Mouse (Mus musculus) olfactory bulb, adult 2 months (tissue): ENCODE measurements around the gene Elovl6. TPM values are rescaled to one million over a fixed set of nuclear protein-coding genes. Genes with fewer than 3 reads are reported as not detected.

ENCODE experiments used
- H3K27ac ChIP-seq: fragments of 200-500 bp; 2 replicates; pipeline ENCODE4 v1.5.1; 2012; ENCODE audit warnings: low read depth, low read length; ENCODE audit not compliant: insufficient read depth
- H3K4me1 ChIP-seq: fragments of 200-500 bp; 2 replicates; pipeline ENCODE4 v1.6.1; 2012; ENCODE audit warnings: low read length; ENCODE audit not compliant: control insufficient read depth, insufficient read depth
- H3K4me3 ChIP-seq: fragments of 200-500 bp; 2 replicates; pipeline ENCODE4 v1.5.1; 2012; ENCODE audit warnings: mild to moderate bottlenecking, low read depth, low read length, moderate library complexity; ENCODE audit not compliant: insufficient read depth
- CTCF ChIP-seq: fragments of 200-500 bp; IDR thresholded peaks from 2 replicates; pipeline ENCODE4 v1.5.1; 2012; ENCODE audit warnings: low read depth, mild to moderate bottlenecking, low read length, moderate library complexity; ENCODE audit not compliant: insufficient read depth
- POLR2A ChIP-seq: fragments of 200-500 bp; IDR thresholded peaks from 2 replicates; pipeline ENCODE4 v1.6.1; 2012; ENCODE audit warnings: mild to moderate bottlenecking, low read depth, low read length, moderate library complexity; ENCODE audit not compliant: insufficient read depth
- WGBS: fragments of 180-500 bp; shearing (Covaris S2); methylation state at CpG from one replicate; pipeline ENCODE4 v1.1.7; 2018; 5-methylcytosine and 5-hydroxymethylcytosine counted together
- polyA plus RNA-seq: library from polyadenylated mRNA; stranded (reverse); fragments of >200 nt; gene quantifications from 2 replicates; pipeline ENCODE4 v1.2.4, GENCODE M21; 2012; ENCODE audit warnings: low replicate concordance; ENCODE audit not compliant: missing spikeins, insufficient read depth, insufficient read length

Elovl6 gene
- polyA plus RNA-seq, 1 experiment, result 155 TPM

GRCm38 (mm10) chr3:129596098-129596497, 63.9 kb downstream of the Elovl6 start:
- 89% methylated on average over 6 of the region's 6 CpGs for WGBS
- Histone ChIP-seq H3K27ac (peak overlapping the region; percentile 15; the same call in 1 of the 2 replicates), H3K4me3 (no peak overlapping the region), H3K4me1 (peaks cover 6% of the 10 kb centered on the region)
- TF ChIP-seq CTCF, result no peak
- no peak for TF ChIP-seq POLR2A

- H3K4me3 ChIP-seq, result no peak overlapping the region
- H3K27ac ChIP-seq, result peak overlapping the region; percentile 37; the same call in 1 of the 2 replicates
- H3K4me1 ChIP-seq, result no peaks in the 10 kb centered on the region
- no peak for TF ChIP-seq CTCF
- TF ChIP-seq POLR2A, result no peak
- 87% methylated on average over 9 of the region's 9 CpGs for WGBS
Observed at GRCm38 (mm10) chr3:129602289-129602688, 70.1 kb downstream of the Elovl6 start.

DNA sequence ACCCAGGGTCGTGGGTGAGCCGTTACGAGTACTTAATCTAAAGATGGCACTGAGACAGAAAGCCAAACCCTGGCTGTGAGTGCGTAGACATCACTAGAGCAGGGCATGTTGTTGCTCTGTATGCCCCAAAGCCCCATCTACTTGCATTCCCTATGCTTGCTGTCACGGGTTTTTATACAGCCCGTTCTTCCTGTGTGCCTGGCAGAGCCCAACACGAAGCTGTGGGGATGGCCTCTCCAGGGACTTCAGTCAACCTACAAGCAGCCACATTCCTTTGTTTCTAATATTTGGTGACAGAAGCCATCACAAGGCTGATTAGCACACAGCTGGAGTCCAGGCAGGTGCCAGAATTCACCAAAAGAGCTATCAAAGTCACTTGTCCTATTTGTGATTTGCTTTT, 73.3 kb downstream of the Elovl6 start:
- TF ChIP-seq CTCF (no peak), POLR2A (no peak)
- no peaks in the 10 kb centered on the region for H3K4me1 ChIP-seq
- no peak overlapping the region for H3K27ac ChIP-seq
- 83% methylated on average over 7 of the region's 7 CpGs for WGBS
- no peak overlapping the region for H3K4me3 ChIP-seq

GRCm38 (mm10) chr3:129605934-129606333, 73.8 kb downstream of the Elovl6 start:
- WGBS, result 74% methylated on average over 6 of the region's 6 CpGs
- Histone ChIP-seq H3K4me3 (no peak overlapping the region), H3K4me1 (no peaks in the 10 kb centered on the region), H3K27ac (no peak overlapping the region)
- TF ChIP-seq POLR2A (no peak), CTCF (no peak)

GRCm38 (mm10) chr3:129611626-129612025, 79.5 kb downstream of the Elovl6 start:
- Histone ChIP-seq H3K27ac (no peak overlapping the region), H3K4me3 (no peak overlapping the region), H3K4me1 (peaks cover 7% of the 10 kb centered on the region)
- 78% methylated on average over 8 of the region's 8 CpGs for WGBS
- TF ChIP-seq CTCF, result no peak
- TF ChIP-seq POLR2A, result no peak

DNA sequence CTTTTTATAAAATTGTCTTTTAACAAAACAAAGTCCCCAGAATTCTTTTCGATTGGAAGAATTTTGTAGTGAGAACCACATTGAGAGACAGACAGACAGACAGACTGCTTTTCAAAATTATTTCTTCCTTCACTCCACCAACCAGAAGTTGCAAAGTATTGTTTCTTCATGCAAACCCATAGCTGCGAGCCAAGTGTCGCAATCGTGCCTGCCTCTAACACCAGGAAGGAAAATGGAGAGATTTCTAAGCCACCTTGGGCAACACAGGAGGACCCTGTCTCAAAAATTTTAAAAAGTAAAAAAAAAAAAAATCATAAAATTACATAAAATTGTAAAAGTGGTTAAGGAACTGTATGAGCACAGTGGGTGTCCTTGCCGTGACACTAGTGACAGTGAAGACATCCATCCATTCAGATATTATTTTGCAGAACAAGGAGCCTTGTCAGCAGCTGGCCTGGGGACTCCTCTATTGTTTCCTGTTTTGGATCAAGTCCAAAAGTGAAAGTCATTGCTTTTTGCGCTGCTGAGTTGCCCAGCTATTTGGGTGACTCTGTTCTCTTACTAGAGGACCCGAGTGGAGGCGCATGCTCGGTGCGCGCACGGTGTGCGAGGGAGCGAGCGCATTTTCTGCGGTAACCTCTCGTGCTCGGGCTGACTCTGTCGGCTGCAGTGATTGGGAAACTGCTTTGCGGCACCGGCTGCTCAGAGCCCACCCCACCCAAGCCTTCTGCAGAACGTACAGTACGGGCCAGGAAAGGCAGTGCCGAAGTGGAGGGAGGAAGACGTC, 80.3 kb downstream of the Elovl6 start:
- peaks cover 7% of the 10 kb centered on the region for H3K4me1 ChIP-seq
- WGBS, result 42% methylated on average over 25 of the region's 25 CpGs
- H3K4me3 ChIP-seq, result peak overlapping the region; percentile 52
- TF ChIP-seq POLR2A, result no peak
- no peak for TF ChIP-seq CTCF
- H3K27ac ChIP-seq, result no peak overlapping the region

DNA sequence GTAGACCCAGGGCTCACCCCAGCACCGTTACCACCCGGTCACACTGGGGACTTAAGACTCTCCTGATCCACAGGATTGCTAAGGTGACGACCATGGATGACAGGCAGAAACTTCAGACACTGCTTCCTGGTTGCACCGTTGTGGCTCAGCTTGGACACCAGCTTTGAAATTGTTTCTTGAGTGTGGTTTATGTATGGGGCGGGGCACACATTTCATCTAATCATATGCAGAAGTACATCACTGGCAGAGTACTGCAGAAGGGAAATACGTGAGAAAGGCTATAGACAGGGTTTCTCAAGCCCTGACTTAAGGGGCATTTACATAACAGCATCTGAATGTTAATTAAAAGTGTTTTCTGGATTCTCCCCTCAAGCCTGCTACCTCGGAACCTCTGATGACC, 81.6 kb downstream of the Elovl6 start:
- no peak for TF ChIP-seq POLR2A
- TF ChIP-seq CTCF, result no peak
- H3K4me3 ChIP-seq, result no peak overlapping the region
- H3K4me1 ChIP-seq, result peaks cover 7% of the 10 kb centered on the region
- WGBS, result 91% methylated on average over 7 of the region's 7 CpGs
- H3K27ac ChIP-seq, result no peak overlapping the region

DNA sequence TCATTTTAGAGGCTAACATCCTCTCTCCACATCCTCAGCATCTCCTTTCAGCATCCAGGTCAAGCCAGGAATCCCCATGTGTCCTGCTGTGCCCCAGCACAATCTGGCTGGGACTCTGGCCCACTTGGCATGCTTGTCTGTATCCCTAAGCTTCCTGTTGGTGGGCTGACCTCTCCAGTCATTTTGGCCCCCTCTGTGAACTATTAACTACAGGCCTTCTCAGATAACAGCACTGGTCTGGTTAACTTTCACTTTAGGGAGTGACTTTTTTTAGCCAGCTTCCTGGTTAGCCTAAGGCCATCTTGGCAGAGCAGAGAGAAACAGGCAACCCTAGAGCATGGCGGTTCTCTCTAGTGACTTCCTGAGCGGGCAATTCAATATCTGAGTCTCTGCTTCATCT, 82.1 kb downstream of the Elovl6 start:
- no peak overlapping the region for H3K27ac ChIP-seq
- 87% methylated on average over 2 of the region's 2 CpGs for WGBS
- no peak for TF ChIP-seq POLR2A
- TF ChIP-seq CTCF, result no peak
- H3K4me3 ChIP-seq, result no peak overlapping the region
- H3K4me1 ChIP-seq, result peaks cover 7% of the 10 kb centered on the region

- H3K4me1 ChIP-seq, result peaks cover 10% of the 10 kb centered on the region
- no peak overlapping the region for H3K4me3 ChIP-seq
- H3K27ac ChIP-seq, result no peak overlapping the region
- TF ChIP-seq CTCF, result no peak
- no peak for TF ChIP-seq POLR2A
- 83% methylated on average over 11 of the region's 11 CpGs for WGBS
Observed at GRCm38 (mm10) chr3:129617450-129617849, 85.3 kb downstream of the Elovl6 start.
